Mouse (Mus musculus) liver, embryonic 11.5 days (tissue): ENCODE measurements around the gene Sirt2. TPM values are rescaled to one million over a fixed set of nuclear protein-coding genes. Genes with fewer than 3 reads are reported as not detected.

Source experiments
- ATAC-seq: fragments of 200-750 bp; cut with Nextera tagmentation; replicated peaks from 2 replicates; pipeline ENCODE4 v1.8.0; 2017; ENCODE audit warnings: moderate number of reproducible peaks, mild to moderate bottlenecking, moderate TSS enrichment, moderate library complexity; ENCODE audit not compliant: low FRiP score
- DNase-seq: peaks from one replicate; pipeline ENCODE4 v3.0.0-alpha.2; 2017; ENCODE audit warnings: low spot score
- H3K27ac ChIP-seq: fragments of 300-500 bp; sonication (generic); 2 replicates; pipeline ENCODE4 v1.5.1; 2014; ENCODE audit warnings: mild to moderate bottlenecking, low read depth, low read length, control low read depth
- H3K27me3 ChIP-seq: fragments of 300-500 bp; sonication (generic); replicated peaks from 2 replicates; pipeline ENCODE4 v1.6.1; 2014; ENCODE audit warnings: low read length, mixed read lengths; ENCODE audit not compliant: control insufficient read depth, insufficient read depth
- H3K36me3 ChIP-seq: fragments of 300-500 bp; sonication (generic); 2 replicates; pipeline ENCODE4 v1.6.1; 2014; ENCODE audit warnings: mild to moderate bottlenecking, low read length, moderate library complexity, mixed read lengths; ENCODE audit not compliant: control insufficient read depth, insufficient read depth
- H3K4me1 ChIP-seq: fragments of 300-500 bp; sonication (generic); replicated peaks from 2 replicates; pipeline ENCODE4 v1.6.1; 2014; ENCODE audit warnings: low read length, mixed read lengths; ENCODE audit not compliant: control insufficient read depth, insufficient read depth
- H3K4me2 ChIP-seq: fragments of 300-500 bp; sonication (generic); 2 replicates; pipeline ENCODE4 v1.6.1; 2014; ENCODE audit warnings: mild to moderate bottlenecking, control low read depth, moderate library complexity
- H3K4me3 ChIP-seq: fragments of 300-500 bp; sonication (generic); 2 replicates; pipeline ENCODE4 v1.5.1; 2014; ENCODE audit warnings: low read depth, low read length, control low read depth
- H3K9ac ChIP-seq: fragments of 300-500 bp; sonication (generic); 2 replicates; pipeline ENCODE4 v1.6.1; 2014; ENCODE audit warnings: low read depth, low read length, control low read depth
- H3K9me3 ChIP-seq: fragments of 300-500 bp; sonication (generic); 2 replicates; pipeline ENCODE4 v1.6.1; 2016; ENCODE audit warnings: low read length, inconsistent platforms, mixed read lengths; ENCODE audit not compliant: control insufficient read depth
- WGBS: fragments of 180-500 bp; shearing (Covaris S2); extraction: QIAGEN DNeasy Blood & Tissue Kit; methylation state at CpG from one replicate; pipeline ENCODE4 v1.1.7; 2014; 5-methylcytosine and 5-hydroxymethylcytosine counted together
- polyA plus RNA-seq: library from polyadenylated mRNA; unstranded; fragments of >200 nt; fragmentation: Nextera tagmentation; extraction: Ambion mirVana; gene quantifications from 2 replicates; pipeline ENCODE4 v1.2.1, GENCODE M21; 2014

Gene Sirt2
- polyA plus RNA-seq, 1 experiment from 2014 or later: 41.0 TPM

- Histone ChIP-seq H3K4me2 (no peak overlapping the region), H3K9me3 (no peaks in the 10 kb centered on the region), H3K27me3 (no peaks in the 10 kb centered on the region), H3K9ac (no peak overlapping the region), H3K27ac (no peak overlapping the region), H3K4me1 (no peaks in the 10 kb centered on the region), H3K36me3 (peaks cover 11% of the 10 kb centered on the region; the same call in 1 of the 2 replicates), H3K4me3 (no peak overlapping the region)
- DNase-seq (no peak), ATAC-seq (no peak)
- 92% methylated on average over 7 of the region's 7 CpGs for WGBS
Observed at GRCm38 (mm10) chr7:28749935-28750334, 16.6 kb upstream of the Sirt2 start.

- WGBS: 5% methylated on average over 17 of the region's 17 CpGs
- Histone ChIP-seq H3K36me3 (peaks cover 14% of the 10 kb centered on the region; the same call in 1 of the 2 replicates), H3K4me2 (peak within 1 kb of the TSS; percentile 17; the same call in 1 of the 2 replicates), H3K9me3 (no peaks in the 10 kb centered on the region), H3K27ac (no peak within 1 kb of the TSS), H3K27me3 (peaks cover 16% of the 10 kb centered on the region), H3K4me1 (0 out of 2 replicates have a peak, but pooled peaks cover 3% of the 10 kb centered on the region), H3K9ac (no peak within 1 kb of the TSS), H3K4me3 (no peak within 1 kb of the TSS)
- ATAC-seq (no peak), DNase-seq (no peak)
Observed at GRCm38 (mm10) chr7:28756079-28756478, 10.5 kb upstream of the Sirt2 start, which contains the start of gene Ccer2. TSS of gene Ccer2 (plus strand) at chr7:28756174.

- DNase-seq (no peak), ATAC-seq (no peak)
- 86% methylated on average over 13 of the region's 13 CpGs for WGBS
- no peak overlapping the region for H3K4me3 ChIP-seq
- peaks cover 16% of the 10 kb centered on the region for H3K27me3 ChIP-seq
- H3K4me1 ChIP-seq: 0 out of 2 replicates have a peak, but pooled peaks cover 3% of the 10 kb centered on the region
- H3K36me3 ChIP-seq: peaks cover 17% of the 10 kb centered on the region
- H3K9ac ChIP-seq: no peak overlapping the region
- H3K9me3 ChIP-seq: no peaks in the 10 kb centered on the region
- no peak overlapping the region for H3K4me2 ChIP-seq
- no peak overlapping the region for H3K27ac ChIP-seq
Observed at GRCm38 (mm10) chr7:28758623-28759022, 7.9 kb upstream of the Sirt2 start.

GRCm38 (mm10) chr7:28761907-28762306 is 4.6 kb upstream of the Sirt2 start:
- Histone ChIP-seq H3K9me3 (no peaks in the 10 kb centered on the region), H3K4me2 (no peak overlapping the region), H3K27ac (no peak overlapping the region), H3K9ac (no peak overlapping the region), H3K4me3 (no peak overlapping the region), H3K27me3 (no peaks in the 10 kb centered on the region), H3K36me3 (peaks cover 17% of the 10 kb centered on the region), H3K4me1 (peaks cover 12% of the 10 kb centered on the region)
- DNase-seq (no peak), ATAC-seq (no peak)
- WGBS: 93% methylated on average over 9 of the region's 9 CpGs

- Histone ChIP-seq H3K36me3 (peaks cover 12% of the 10 kb centered on the region), H3K4me3 (peak overlapping the region; percentile 66), H3K4me1 (peaks cover 27% of the 10 kb centered on the region), H3K27me3 (no peaks in the 10 kb centered on the region), H3K4me2 (peak overlapping the region; percentile 87), H3K9ac (peak overlapping the region; percentile 45; the same call in 1 of the 2 replicates), H3K9me3 (no peaks in the 10 kb centered on the region), H3K27ac (no peak overlapping the region)
- no peak for ATAC-seq
- WGBS: 60% methylated on average over 6 of the region's 6 CpGs
- DNase-seq: no peak
Observed at GRCm38 (mm10) chr7:28765211-28765610, 1.3 kb upstream of the Sirt2 start.

GRCm38 (mm10) chr7:28766910-28767309 is 375 bp downstream of the Sirt2 start:
- peaks cover 34% of the 10 kb centered on the region for H3K4me1 ChIP-seq
- no peak for DNase-seq

GRCm38 (mm10) chr7:28767462-28767965 is 979 bp downstream of the Sirt2 start, which contains the start of gene Nfkbib:
TSS of gene Nfkbib (minus strand) at chr7:28767512.
- H3K9ac ChIP-seq: peak within 1 kb of the TSS; percentile 68
- DNase-seq (no peak), ATAC-seq (no peak)
- no peaks in the 10 kb centered on the region for H3K27me3 ChIP-seq
- peaks cover 34% of the 10 kb centered on the region for H3K4me1 ChIP-seq
- no peaks in the 10 kb centered on the region for H3K9me3 ChIP-seq
- H3K36me3 ChIP-seq: no peaks in the 10 kb centered on the region
- H3K27ac ChIP-seq: no peak within 1 kb of the TSS
- WGBS: 69% methylated on average over 7 of the region's 7 CpGs
- H3K4me3 ChIP-seq: peak within 1 kb of the TSS; percentile 66
- H3K4me2 ChIP-seq: peak within 1 kb of the TSS; percentile 87

More at GRCm38 (mm10) chr7:28766910-28767309, 375 bp downstream of the Sirt2 start:
- H3K4me2 ChIP-seq: peak overlapping the region; percentile 87
- H3K36me3 ChIP-seq: no peaks in the 10 kb centered on the region; the same call in 1 of the 2 replicates
- H3K27me3 ChIP-seq: no peaks in the 10 kb centered on the region
- no peak overlapping the region for H3K27ac ChIP-seq
- H3K9me3 ChIP-seq: no peaks in the 10 kb centered on the region
- H3K4me3 ChIP-seq: peak overlapping the region; percentile 66
- peak overlapping the region; percentile 68 for H3K9ac ChIP-seq
- 7% methylated on average over 14 of the region's 14 CpGs for WGBS
- ATAC-seq: no peak

GRCm38 (mm10) chr7:28769414-28769958 is 3.0 kb downstream of the Sirt2 start:
- WGBS: 79% methylated on average over 9 of the region's 9 CpGs
- no peak for ATAC-seq
- DNase-seq: no peak
- Histone ChIP-seq H3K4me1 (peaks cover 34% of the 10 kb centered on the region), H3K36me3 (no peaks in the 10 kb centered on the region), H3K27ac (no peak overlapping the region), H3K9me3 (no peaks in the 10 kb centered on the region), H3K4me3 (no peak overlapping the region), H3K4me2 (no peak overlapping the region), H3K9ac (no peak overlapping the region), H3K27me3 (no peaks in the 10 kb centered on the region)

GRCm38 (mm10) chr7:28770309-28770708 is 3.8 kb downstream of the Sirt2 start:
- ATAC-seq: no peak
- 0 out of 2 replicates have a peak overlapping the region, but pooled peaks have one; percentile 0 for H3K4me2 ChIP-seq
- no peaks in the 10 kb centered on the region for H3K27me3 ChIP-seq
- no peaks in the 10 kb centered on the region for H3K9me3 ChIP-seq
- no peak overlapping the region for H3K27ac ChIP-seq
- no peak overlapping the region for H3K4me3 ChIP-seq
- DNase-seq: no peak
- peaks cover 27% of the 10 kb centered on the region for H3K4me1 ChIP-seq
- H3K36me3 ChIP-seq: no peaks in the 10 kb centered on the region; the same call in 1 of the 2 replicates
- 55% methylated on average over 3 of the region's 3 CpGs for WGBS
- no peak overlapping the region for H3K9ac ChIP-seq
